Mouse (Mus musculus) hindbrain, embryonic 12.5 days (tissue): ENCODE data around the gene Scn3b. TPM values are rescaled to one million over a fixed set of nuclear protein-coding genes. Genes with fewer than 3 reads are reported as not detected.

Source experiments
- ATAC-seq: fragments of 200-750 bp; cut with Nextera tagmentation; 2 replicates; pipeline ENCODE4 v1.8.0; 2017; ENCODE audit warnings: moderate TSS enrichment; ENCODE audit not compliant: low FRiP score
- H3K27ac ChIP-seq: fragments of 300-500 bp; sonication (generic); 2 replicates; pipeline ENCODE4 v1.5.1; 2016; ENCODE audit warnings: mild to moderate bottlenecking
- H3K27me3 ChIP-seq: fragments of 300-500 bp; sonication (generic); 2 replicates; pipeline ENCODE4 v1.6.1; 2016; ENCODE audit warnings: mild to moderate bottlenecking
- H3K36me3 ChIP-seq: fragments of 300-500 bp; sonication (generic); 2 replicates; pipeline ENCODE4 v1.6.1; 2016; ENCODE audit warnings: mild to moderate bottlenecking
- H3K4me1 ChIP-seq: fragments of 300-500 bp; sonication (generic); 2 replicates; pipeline ENCODE4 v1.6.1; 2016
- H3K4me2 ChIP-seq: fragments of 300-500 bp; sonication (generic); replicated peaks from 2 replicates; pipeline ENCODE4 v1.6.1; 2016; ENCODE audit warnings: mild to moderate bottlenecking
- H3K4me3 ChIP-seq: fragments of 300-500 bp; sonication (generic); 2 replicates; pipeline ENCODE4 v1.5.1; 2016; ENCODE audit warnings: mild to moderate bottlenecking
- H3K9ac ChIP-seq: fragments of 300-500 bp; sonication (generic); 2 replicates; pipeline ENCODE4 v1.6.1; 2016; ENCODE audit warnings: mild to moderate bottlenecking, moderate library complexity
- H3K9me3 ChIP-seq: fragments of 300-500 bp; sonication (generic); replicated peaks from 2 replicates; pipeline ENCODE4 v1.6.1; 2016; ENCODE audit warnings: mild to moderate bottlenecking
- WGBS: fragments of 180-500 bp; shearing (Covaris S2); methylation state at CpG from one replicate; pipeline ENCODE4 v1.1.7; 2016; 5-methylcytosine and 5-hydroxymethylcytosine counted together
- polyA plus RNA-seq: library from polyadenylated mRNA; unstranded; fragments of >200 nt; fragmentation: Nextera tagmentation; extraction: Ambion mirVana; gene quantifications from 2 replicates; pipeline ENCODE4 v1.2.1, GENCODE M21; 2016

Scn3b gene
- polyA plus RNA-seq = 49.9 and 58.2 TPM in 2 replicates

DNA sequence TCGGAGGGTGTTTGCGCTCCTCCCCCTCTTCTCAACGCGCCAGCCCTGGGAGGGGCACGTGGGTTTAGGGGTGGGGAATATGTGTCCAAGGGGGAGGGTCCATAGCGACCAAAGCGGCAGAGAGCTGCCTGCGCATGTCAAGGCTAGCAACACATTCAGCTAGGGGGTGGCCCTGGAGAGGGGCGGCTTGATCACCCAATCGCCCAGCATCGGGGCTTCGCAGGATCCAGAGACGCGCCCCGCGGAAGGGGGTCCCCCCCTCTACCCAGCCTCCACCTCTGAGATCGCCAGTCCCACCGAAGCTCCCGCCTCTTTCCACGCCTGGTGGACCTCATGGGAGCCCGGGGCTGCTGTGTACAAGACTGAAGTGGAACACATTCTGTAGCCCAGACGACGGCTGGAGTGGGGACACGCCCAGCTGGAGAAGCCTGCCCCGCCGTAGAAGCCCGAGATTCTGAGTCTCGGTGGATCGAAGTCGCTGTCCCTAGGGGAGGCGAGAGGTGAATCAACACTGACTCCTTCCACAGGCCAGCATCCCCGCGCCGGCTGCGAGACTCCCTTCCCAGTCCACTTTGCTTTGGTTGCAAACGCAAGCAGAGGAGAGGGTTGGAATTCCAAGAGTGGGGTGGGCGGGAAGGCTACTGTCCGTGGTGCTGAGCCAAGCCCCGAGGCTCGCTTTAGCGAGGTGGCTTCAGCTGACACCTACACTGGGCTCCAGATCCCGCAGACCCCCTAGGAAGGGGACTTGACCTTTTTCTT is at the start of gene Scn3b:
Gene Scn3b, plus strand, starts transcription at position 115 of the 759 bp plus-strand sequence.
- no peaks in the 10 kb centered on the region for H3K9me3 ChIP-seq
- H3K36me3 ChIP-seq = no peaks in the 10 kb centered on the region
- peak within 1 kb of the TSS; percentile 61 for H3K9ac ChIP-seq
- under 1% methylated on average over 42 of the region's 42 CpGs for WGBS
- peaks cover 7% of the 10 kb centered on the region for H3K27me3 ChIP-seq
- peak; percentile 97 for ATAC-seq
- peak within 1 kb of the TSS; percentile 77 for H3K27ac ChIP-seq
- H3K4me3 ChIP-seq = peak within 1 kb of the TSS; percentile 52
- H3K4me2 ChIP-seq = peak within 1 kb of the TSS; percentile 80
- peaks cover 19% of the 10 kb centered on the region for H3K4me1 ChIP-seq

- no peak overlapping the region for H3K27ac ChIP-seq
- ATAC-seq = no peak
Observed at GRCm38 (mm10) chr9:40224289-40224688, 44.7 kb upstream of the Scn3b start.

DNA sequence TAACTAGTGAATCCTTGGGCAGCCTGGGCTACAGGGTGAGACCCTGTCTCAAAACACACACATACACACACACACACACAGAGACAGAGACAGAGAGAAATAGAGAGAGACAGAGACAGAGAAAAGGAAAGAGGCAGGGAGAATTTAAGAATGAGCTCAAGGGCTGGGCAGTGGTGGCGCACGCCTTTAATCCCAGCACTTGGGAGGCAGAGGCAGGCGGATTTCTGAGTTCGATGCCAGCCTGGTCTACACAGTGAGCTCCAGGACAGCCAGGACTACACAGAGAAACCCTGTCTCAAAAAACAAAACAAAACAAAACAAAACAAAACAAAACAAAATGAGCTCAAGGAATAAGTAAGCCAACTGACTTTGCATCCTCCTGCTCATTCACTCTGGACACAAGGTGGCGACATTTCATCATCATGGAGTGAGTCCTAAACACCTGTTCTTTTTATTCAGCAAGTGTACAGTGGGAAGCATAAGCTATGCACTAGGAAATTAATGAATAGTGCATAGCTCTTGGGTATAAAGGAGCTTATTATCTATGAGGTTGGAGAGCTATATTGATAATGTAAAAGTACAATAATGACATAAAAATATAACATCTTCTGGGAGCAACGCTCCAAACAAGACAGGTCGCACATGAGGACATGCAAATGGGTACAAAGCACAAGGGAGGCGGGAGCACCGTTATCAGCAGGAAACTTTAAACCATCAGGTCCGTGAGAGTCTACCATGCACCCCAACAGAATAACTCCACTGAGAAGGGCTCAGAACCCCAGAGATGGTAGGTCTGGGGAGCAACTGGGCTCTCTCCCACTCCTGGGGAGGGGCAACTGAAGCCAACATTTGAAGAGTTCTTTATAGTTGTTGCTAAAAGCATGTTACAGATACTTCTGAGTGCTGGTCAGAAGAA is 40.9 kb upstream of the Scn3b start:
- no peak overlapping the region for H3K4me2 ChIP-seq
- no peak overlapping the region for H3K4me3 ChIP-seq
- no peak overlapping the region for H3K27ac ChIP-seq
- no peak overlapping the region for H3K9ac ChIP-seq
- no peaks in the 10 kb centered on the region for H3K36me3 ChIP-seq
- 0 out of 2 replicates have a peak, but pooled peaks cover 3% of the 10 kb centered on the region for H3K27me3 ChIP-seq
- WGBS = 77% methylated on average over 10 of the region's 10 CpGs
- peaks cover 4% of the 10 kb centered on the region; the same call in 1 of the 2 replicates for H3K9me3 ChIP-seq
- no peaks in the 10 kb centered on the region for H3K4me1 ChIP-seq
- ATAC-seq = peak; percentile 71

More at GRCm38 (mm10) chr9:40224289-40224688, 44.7 kb upstream of the Scn3b start:
- H3K36me3 ChIP-seq = no peaks in the 10 kb centered on the region
- no peaks in the 10 kb centered on the region for H3K27me3 ChIP-seq
- H3K4me1 ChIP-seq = no peaks in the 10 kb centered on the region
- WGBS = 78% methylated on average over 4 of the region's 4 CpGs
- no peaks in the 10 kb centered on the region for H3K9me3 ChIP-seq
- no peak overlapping the region for H3K4me3 ChIP-seq
- H3K9ac ChIP-seq = no peak overlapping the region
- H3K4me2 ChIP-seq = no peak overlapping the region

DNA sequence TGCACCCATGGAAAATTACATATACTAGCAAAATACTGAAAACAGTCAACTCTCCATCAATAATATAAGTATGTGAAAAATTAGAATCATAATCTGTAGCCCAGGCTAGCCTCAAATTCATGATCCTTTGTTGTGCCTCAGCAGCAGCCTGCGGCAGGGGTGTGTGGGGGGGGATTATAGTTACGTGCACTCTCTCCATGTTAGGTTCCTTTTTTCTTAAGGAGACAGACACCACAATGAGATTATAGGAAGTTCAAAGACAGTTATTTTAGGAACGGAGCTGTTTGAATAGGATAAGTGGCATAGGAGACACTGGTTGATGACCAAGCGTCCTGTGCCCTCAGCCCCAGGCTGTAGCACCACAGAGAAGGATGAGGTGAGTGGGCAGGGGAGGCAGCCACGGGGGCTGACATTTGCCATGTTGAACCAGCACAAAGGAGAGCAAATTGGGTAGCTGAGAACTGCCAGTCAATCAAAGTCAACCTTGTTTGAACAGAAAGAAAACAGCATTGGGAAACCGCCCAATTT is 40.1 kb upstream of the Scn3b start:
- no peak overlapping the region for H3K4me3 ChIP-seq
- H3K9ac ChIP-seq = no peak overlapping the region
- 54% methylated on average over 6 of the region's 6 CpGs for WGBS
- no peak for ATAC-seq
- no peak overlapping the region for H3K27ac ChIP-seq
- H3K27me3 ChIP-seq = 0 out of 2 replicates have a peak, but pooled peaks cover 3% of the 10 kb centered on the region
- peaks cover 4% of the 10 kb centered on the region; the same call in 1 of the 2 replicates for H3K9me3 ChIP-seq
- no peak overlapping the region for H3K4me2 ChIP-seq
- H3K36me3 ChIP-seq = no peaks in the 10 kb centered on the region
- peaks cover under 1% of the 10 kb centered on the region; the same call in 1 of the 2 replicates for H3K4me1 ChIP-seq

DNA sequence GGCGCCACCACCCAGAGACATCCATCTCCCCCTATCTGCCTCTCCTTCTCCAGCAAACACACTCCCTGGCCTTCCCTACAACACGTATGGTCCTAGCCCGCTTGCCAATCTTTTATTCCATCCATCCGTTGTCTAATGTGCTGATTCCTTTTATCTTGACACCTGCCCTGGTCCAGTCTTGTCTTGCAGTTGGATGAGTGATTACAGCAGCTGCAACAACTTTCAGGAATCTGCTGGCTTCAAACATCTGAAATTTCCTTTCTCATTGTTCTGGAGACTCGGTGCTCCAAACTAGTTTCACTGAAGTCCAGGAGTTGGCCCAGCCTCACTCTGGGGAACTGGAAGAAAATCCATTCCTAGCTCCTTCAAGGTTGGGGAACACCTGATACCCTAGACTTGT is 39.5 kb upstream of the Scn3b start:
- Histone ChIP-seq H3K4me2 (no peak overlapping the region), H3K27ac (no peak overlapping the region), H3K9me3 (peaks cover 4% of the 10 kb centered on the region; the same call in 1 of the 2 replicates), H3K9ac (no peak overlapping the region), H3K36me3 (no peaks in the 10 kb centered on the region), H3K4me3 (no peak overlapping the region), H3K27me3 (0 out of 2 replicates have a peak, but pooled peaks cover 3% of the 10 kb centered on the region), H3K4me1 (peaks cover 4% of the 10 kb centered on the region)
- no peak for ATAC-seq
- 61% methylated on average over 5 of the region's 5 CpGs for WGBS

DNA sequence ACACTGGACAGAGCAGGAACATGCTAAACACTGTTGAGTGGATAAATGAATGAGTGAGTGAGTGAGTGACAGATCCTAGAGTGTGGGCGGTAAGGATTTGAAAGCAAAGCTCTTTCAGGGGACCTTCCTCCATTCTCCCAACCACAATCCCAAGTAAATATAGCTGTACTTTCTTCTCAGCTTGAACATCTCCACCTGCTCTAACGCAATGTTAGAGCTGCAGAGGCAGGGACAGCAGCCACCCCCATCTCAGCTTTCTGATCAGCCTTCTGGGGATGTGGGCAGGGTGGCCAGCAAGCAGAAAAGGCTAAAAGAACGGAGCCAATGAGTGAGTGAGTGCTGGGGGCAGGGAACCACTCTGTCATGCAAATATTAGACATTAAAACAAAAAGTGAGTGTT is 38.0 kb upstream of the Scn3b start:
- Histone ChIP-seq H3K4me1 (peaks cover 4% of the 10 kb centered on the region), H3K27ac (no peak overlapping the region), H3K27me3 (0 out of 2 replicates have a peak, but pooled peaks cover 3% of the 10 kb centered on the region), H3K4me3 (no peak overlapping the region), H3K36me3 (no peaks in the 10 kb centered on the region), H3K9ac (no peak overlapping the region), H3K9me3 (peaks cover 4% of the 10 kb centered on the region; the same call in 1 of the 2 replicates), H3K4me2 (no peak overlapping the region)
- 82% methylated on average over 3 of the region's 3 CpGs for WGBS
- ATAC-seq = no peak

DNA sequence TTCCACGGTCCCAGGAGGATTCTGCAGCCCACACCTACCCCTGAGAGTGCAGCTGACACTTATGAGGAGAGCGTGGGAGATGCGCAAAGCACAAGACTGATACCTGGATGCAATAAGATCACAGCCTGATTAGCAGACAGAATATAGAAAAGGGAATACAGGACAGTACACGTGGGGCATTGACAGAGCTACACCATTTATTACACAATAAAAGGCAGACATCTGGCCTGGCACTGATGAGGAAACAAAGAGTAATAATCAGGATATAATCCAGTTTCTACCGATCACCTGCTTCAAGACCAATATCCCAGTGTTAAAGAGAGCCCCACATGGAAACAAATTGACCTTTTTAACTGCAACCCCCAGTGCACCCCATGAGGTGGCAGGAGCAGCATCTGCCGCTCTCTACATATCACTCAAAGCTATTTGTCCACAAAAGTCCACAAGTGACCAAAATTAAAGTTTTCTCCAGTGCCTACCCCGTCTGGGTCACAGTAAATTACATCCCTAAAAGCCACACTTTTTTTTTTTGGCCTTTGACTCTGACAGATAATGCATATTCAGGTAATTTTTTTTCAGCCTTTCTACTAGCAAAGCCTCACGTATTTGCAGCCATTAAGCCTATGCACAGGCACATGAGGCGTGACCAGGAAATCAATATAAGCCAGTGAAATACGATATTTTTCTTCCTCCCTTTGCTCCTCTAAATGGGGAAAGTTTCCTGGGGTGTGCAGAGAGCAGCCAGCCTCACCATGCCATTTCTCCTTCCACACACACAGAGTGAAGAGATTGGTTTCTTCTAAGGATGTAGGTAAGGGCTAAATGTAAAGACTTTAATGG is 34.6 kb upstream of the Scn3b start:
- Histone ChIP-seq H3K36me3 (no peaks in the 10 kb centered on the region), H3K4me1 (peaks cover 4% of the 10 kb centered on the region), H3K9me3 (peaks cover 4% of the 10 kb centered on the region; the same call in 1 of the 2 replicates), H3K27ac (no peak overlapping the region), H3K9ac (no peak overlapping the region), H3K4me3 (no peak overlapping the region), H3K27me3 (0 out of 2 replicates have a peak, but pooled peaks cover 3% of the 10 kb centered on the region), H3K4me2 (no peak overlapping the region)
- 50% methylated on average over 10 of the region's 10 CpGs for WGBS
- ATAC-seq = 0 out of 2 replicates have a peak, but pooled peaks have one; percentile 32

DNA sequence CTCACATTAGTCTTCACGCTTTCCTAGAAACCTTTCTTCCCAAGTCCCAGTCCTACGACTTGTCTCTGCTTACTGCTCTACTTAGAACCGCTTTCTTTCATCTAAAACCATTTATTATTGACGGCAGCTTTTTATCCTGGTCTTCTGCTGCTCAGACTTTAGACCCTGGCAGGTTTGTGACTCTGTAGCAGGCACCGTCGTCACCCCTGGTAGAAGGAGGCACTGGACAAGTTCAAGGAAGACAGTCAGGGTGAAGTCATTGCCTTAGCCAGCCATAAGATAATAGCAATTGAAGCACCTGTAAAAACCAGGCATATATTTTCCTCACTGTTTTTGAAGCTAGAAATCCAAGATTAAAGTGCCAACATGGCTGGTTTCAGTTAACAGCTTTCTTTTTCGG is 33.8 kb upstream of the Scn3b start:
- no peak for ATAC-seq
- Histone ChIP-seq H3K36me3 (no peaks in the 10 kb centered on the region), H3K9me3 (peaks cover 4% of the 10 kb centered on the region; the same call in 1 of the 2 replicates), H3K4me1 (peaks cover 4% of the 10 kb centered on the region), H3K9ac (no peak overlapping the region), H3K4me2 (no peak overlapping the region), H3K27me3 (peaks cover 5% of the 10 kb centered on the region; the same call in 1 of the 2 replicates), H3K4me3 (no peak overlapping the region), H3K27ac (no peak overlapping the region)
- WGBS = 90% methylated on average over 7 of the region's 7 CpGs

- 21% methylated on average over 4 of the region's 4 CpGs for WGBS
- ATAC-seq = no peak
- no peak overlapping the region for H3K9ac ChIP-seq
Observed at GRCm38 (mm10) chr9:40239749-40240148, 29.3 kb upstream of the Scn3b start.

GRCm38 (mm10) chr9:40240311-40240710 is 28.7 kb upstream of the Scn3b start:
- WGBS = 23% methylated on average over 5 of the region's 5 CpGs
- no peak for ATAC-seq
- no peak overlapping the region; the same call in 1 of the 2 replicates for H3K4me2 ChIP-seq

More at GRCm38 (mm10) chr9:40239749-40240148, 29.3 kb upstream of the Scn3b start:
- Histone ChIP-seq H3K27ac (no peak overlapping the region), H3K36me3 (no peaks in the 10 kb centered on the region), H3K9me3 (no peaks in the 10 kb centered on the region), H3K4me1 (peaks cover 14% of the 10 kb centered on the region), H3K27me3 (peaks cover 10% of the 10 kb centered on the region; the same call in 1 of the 2 replicates), H3K4me2 (no peak overlapping the region), H3K4me3 (no peak overlapping the region)

GRCm38 (mm10) chr9:40241223-40241801 is 27.7 kb upstream of the Scn3b start:
- Histone ChIP-seq H3K36me3 (no peaks in the 10 kb centered on the region), H3K4me1 (peaks cover 21% of the 10 kb centered on the region), H3K27me3 (peaks cover 10% of the 10 kb centered on the region; the same call in 1 of the 2 replicates), H3K4me2 (peak overlapping the region; percentile 66), H3K9me3 (no peaks in the 10 kb centered on the region), H3K9ac (peak overlapping the region; percentile 64), H3K4me3 (peak overlapping the region; percentile 35), H3K27ac (peak overlapping the region; percentile 94)
- 0% methylated on average over 15 of the region's 15 CpGs for WGBS
- peak; percentile 91 for ATAC-seq

More at GRCm38 (mm10) chr9:40240311-40240710, 28.7 kb upstream of the Scn3b start:
- Histone ChIP-seq H3K9me3 (no peaks in the 10 kb centered on the region), H3K9ac (no peak overlapping the region), H3K36me3 (no peaks in the 10 kb centered on the region), H3K27ac (no peak overlapping the region), H3K4me3 (no peak overlapping the region), H3K4me1 (peaks cover 15% of the 10 kb centered on the region), H3K27me3 (peaks cover 10% of the 10 kb centered on the region; the same call in 1 of the 2 replicates)
